Mouse (Mus musculus) gastrocnemius, adult 8-10 months (tissue): ENCODE measurements at regions not wholly inside any gene's neighbourhood (a gene's known extent, or its start where the extent isn't known, plus 50 kb on each side); places are given as distances from the start of the nearest gene placed in this dataset.

Source experiments
- DNase-seq, 2 experiments: peaks; one replicate each; pipeline ENCODE4 v3.0.0; 2022; ENCODE audit warnings: low spot score in 2 of 2

GRCm38 (mm10) chr12:73447172-73447571, 99.0 kb downstream of the Tmem30b start:
- DNase-seq: no peak

GRCm38 (mm10) chr12:73446148-73446547, 100.0 kb downstream of the Tmem30b start:
- no peak for DNase-seq

DNA sequence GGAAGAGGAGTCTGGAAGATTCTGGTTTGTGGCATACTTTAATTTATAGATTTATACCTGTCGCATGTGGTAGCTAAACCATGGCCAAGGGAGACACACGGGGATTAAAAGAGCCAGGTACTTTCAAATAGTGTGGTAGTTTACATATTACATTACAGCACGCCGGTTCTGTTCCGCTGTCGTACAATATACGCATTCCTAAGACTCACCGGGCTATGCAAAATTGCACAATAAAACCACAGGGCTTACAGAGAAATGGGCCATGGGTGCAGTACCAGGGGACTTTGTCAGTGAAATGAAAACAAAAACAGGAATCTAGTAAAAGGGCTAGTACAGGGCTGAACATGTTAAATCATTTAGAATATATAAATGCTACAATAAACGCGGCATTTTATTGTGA, 100.6 kb downstream of the Tmem30b start:
- DNase-seq: no peak

DNA sequence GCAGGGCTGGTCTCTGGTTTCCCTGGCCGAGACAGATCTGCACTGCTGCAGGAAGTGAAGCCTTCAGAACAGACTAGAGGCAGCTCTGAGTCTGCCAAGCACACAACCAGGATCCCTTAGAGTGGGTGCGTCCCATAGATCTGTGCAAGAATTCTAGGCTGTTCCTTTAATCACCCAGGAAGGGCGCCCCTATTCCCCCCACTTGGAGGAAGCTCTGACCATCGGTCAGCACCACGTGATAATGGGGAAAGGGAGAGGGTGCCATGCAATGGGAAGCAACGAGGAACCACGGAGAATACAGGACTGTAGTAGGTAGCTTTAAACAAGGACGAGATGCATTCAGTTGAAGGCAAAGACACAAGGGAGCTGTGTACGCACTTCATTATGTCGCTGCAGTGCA, 101.1 kb downstream of the Tmem30b start:
- DNase-seq: no peak

- no peak for DNase-seq
Measured at GRCm38 (mm10) chr12:73441326-73441725, 104.9 kb downstream of the Tmem30b start.

DNA sequence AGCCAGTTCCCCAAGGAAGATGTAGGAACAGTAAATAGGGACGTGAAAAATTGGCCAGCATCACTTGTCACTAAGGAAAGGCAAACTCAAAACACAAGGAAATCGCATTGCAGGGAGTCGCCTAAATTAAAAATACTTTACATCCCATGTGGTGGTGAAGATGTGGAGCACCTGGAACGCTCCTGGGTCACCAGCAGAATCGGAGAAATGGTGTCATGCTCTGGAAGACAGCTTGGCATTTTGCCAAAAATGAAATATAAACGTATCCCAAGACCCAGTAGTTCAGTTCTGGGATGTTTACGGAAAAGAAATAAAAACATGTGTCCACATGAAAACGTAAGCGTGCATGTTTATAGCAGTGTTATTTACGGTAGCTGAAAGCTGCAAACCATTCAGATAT, 111.5 kb downstream of the Tmem30b start:
- no peak for DNase-seq

DNA sequence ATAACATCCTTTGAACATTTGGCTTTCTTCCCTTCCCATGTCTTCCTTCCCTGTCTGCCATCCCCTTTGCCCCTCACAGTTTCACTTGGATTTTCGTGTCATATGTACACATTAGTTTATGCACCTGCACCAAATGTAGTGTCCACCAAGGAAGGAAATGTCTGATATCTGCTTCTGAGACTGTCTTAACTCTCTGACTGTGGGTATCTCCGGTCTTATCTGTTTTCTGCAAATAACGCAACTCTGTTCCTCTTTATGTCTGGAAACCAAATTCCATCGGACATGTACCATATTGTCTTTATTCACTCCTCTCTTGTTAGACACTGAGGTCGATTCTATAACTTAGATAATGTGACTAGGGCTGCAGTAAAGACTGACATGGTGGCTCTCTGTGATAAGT, 113.6 kb downstream of the Tmem30b start:
- DNase-seq: no peak

DNA sequence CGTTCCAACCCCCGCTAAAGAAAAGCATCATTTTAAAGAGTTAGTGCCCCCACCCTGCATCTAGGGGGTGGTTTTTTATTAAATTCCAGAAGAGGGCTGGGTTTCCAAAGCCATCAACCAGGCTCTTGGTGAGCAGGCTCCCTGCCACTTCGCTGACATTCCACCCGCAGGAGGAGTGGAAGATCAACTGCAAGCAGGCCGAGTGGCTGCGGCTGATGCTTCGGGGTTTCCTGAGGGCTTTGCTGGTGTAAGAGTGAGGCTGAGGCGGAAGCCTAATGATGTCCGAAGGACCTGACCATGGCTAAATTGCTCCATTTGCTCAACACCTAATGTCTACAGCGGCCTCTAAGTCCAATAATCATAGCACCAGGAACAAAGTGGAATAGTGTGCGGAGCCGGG, 118.0 kb downstream of the Tmem30b start:
- DNase-seq: no peak

DNA sequence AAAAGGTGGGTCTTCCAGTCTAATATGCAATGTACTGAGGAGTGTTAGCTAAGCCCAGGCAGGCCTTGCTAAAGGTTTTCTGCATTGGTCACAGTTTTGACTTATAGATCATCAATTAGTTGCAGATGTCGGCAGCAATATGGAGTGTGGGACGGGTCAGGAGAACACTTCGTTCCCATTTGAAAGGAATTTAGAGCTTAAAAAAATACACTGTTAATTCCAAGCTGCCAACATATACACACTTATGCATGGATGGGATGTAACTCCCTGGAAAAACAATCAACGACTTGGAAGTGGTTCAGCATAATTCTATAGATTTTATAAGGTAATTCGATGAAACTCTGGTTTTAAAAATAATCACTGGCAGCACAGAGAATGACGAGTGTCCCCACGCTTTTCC, 121.4 kb downstream of the Tmem30b start:
- no peak for DNase-seq

GRCm38 (mm10) chr12:73417101-73417500, 129.1 kb downstream of the Tmem30b start:
- DNase-seq: no peak

DNA sequence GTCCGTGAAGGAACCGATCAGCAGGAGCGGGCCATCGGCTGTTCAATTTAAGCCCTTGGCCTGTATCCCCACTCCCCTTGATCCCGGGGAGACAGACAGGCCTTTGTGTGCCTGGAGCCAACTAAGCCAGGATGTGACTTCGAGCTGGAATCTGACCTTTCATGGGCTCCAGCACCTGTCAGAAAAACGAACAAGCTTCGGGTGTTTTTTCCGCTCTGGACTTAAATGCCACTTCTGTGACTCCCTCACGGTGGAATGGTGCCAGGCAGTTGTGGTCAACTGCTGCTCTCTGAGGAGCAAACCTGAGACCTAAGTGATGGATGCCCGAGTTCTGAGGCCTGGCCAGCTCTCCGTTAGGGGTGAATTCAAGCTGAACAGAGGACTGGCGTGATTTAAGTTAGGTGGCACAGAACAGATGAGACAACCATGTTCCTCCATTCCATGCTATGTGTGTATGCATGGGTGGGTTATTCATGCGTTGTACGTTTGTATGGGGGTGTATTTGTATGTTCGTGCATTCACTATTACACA, 129.8 kb downstream of the Tmem30b start:
- peak; percentile 4 to 49 for DNase-seq

DNA sequence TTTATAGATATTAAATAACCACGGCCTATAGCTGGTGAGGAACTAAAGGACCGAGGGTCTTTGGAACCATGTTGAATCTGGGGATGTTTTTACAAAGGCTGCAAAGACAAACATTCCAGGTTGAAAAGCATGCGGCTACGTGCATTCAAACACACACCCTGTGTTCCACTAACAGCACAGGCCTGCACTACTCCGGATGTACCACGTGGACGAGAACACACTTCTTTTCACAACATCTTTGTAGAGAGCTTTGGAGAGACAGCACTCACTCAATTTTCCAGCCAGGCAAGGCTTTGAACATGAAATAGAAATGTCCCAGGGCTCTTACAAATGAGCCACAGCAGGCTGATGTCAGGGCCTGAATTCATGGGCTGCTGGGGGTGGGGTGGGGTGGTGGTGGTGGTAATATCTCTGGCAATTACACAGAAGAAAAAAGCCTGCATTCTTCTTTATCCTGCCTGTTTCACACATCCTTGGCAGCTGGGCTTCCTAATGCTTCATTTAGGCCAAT, 129.3 kb downstream of the Slc38a6 start:
- no peak for DNase-seq

DNA sequence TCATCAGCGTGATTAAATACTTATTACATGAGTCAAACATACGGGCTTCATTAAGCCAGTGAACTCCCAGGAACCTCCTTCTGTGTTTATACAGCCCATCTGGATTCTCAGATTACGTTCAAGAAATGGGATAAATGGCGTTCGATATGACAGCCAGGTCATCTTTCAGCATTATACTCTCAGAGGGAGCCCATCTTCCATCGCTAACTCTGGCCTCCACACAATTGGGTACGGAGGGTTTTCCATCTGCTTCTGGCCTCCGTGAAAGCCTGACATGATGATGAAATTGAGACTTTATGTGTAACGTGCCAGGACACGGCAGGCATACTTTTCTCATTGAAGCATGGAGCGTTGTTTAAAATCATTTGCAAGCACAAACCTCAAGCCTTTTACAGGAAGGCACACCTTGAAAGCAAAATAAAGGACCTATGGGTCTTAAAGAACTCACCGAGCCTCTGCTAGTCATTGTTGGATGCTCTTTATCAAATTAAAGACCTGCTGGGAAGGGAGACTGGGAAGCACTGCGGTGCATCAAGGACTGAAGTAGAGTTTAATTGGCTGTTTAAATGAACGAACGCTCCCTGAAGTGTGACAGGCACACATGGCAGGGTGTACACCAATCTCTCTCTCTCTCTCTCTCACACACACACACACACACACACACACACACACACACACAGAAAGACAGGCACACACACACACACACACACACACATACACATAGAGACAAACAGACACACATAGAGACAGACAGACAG, 127.0 kb downstream of the Slc38a6 start:
- peak in 1 of 2 experiments; percentile 1 for DNase-seq

DNA sequence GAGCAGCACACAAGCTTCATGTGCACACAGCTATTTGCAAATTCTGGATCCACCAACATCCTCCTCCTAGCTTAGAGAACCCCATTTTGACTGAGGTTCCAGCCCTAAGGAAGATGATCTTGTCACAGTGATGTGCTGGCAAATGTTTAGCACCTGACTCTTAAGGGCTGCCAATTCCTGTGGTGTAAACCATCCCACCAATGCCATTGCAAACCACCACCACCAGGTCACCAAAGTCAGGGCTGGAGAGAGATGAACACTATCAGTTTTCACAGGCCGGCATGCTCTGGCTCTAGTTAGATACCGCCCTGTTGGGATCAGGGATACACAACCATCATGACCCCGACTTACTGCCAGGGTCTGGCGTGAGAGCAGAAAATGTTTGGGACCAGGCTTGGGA, 125.9 kb downstream of the Slc38a6 start:
- peak in 1 of 2 experiments; percentile 20 for DNase-seq

DNA sequence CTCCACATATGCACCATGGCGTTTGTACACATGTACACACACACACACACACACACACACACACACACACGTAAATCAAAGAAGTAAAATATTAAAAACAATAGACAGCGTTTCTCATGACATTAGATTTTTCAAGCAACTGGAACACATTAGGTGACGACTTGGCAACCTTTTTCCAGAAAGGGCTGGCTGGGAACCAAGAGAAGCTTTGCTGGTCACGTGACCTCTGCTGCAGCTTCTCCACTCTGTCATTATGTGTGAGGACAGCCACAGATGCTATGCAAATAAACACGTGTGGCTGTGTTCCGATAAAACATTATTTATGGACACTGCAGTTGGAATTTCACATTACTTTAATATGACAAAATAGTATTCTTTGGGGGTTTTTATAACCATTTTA, 124.3 kb downstream of the Slc38a6 start:
- DNase-seq: peak in 1 of 2 experiments; percentile 41

- peak in 1 of 2 experiments; percentile 62 for DNase-seq
Measured at GRCm38 (mm10) chr12:73409481-73410085, 123.0 kb downstream of the Slc38a6 start.

DNA sequence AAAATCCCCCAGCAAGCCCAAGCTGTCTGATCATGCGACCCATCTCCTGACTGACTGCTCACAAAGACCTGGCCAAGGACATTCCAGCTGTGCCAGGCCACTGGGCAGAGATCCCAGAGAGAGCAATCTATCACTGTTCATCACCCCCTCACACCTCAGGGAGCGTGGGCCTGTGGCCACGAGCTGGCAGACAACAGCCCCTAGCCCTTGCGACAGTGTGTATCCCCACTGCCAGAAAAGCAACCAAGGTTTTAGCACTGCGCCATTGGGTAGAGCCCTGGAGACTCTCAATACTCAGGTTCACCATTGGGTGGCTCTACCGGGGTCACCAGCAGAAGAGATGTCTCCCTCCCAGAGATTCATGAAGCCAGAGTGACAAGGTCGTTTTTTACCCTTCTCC, 122.0 kb downstream of the Slc38a6 start:
- peak; percentile 83 to 91 for DNase-seq

GRCm38 (mm10) chr12:73408165-73408564, 121.6 kb downstream of the Slc38a6 start:
- DNase-seq: no peak

DNA sequence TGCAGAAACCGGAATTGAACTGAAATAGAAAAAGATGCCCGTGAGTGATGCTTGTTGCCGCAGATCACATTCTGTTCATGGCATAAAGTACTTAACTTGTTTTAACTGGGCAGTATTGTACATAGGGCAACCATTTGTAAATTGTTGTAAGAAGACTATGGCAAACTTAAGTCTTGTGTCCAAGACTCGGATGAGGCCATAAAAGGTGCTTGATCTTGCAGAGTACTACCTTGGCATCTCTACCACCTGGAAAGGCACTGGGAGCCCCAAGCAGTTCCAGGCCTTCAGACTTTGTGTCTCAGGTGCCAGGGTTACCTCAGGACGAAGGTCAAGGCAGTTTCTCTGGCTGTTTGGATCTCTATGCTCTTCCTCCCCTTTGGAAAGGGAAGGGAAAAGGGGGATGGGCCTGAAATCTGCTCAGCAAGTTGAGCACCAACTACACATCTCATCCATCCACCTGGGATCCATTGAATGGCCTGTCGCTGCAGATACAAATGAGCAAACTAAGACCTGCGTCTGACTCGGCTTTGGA, 120.0 kb downstream of the Slc38a6 start:
- no peak for DNase-seq

DNA sequence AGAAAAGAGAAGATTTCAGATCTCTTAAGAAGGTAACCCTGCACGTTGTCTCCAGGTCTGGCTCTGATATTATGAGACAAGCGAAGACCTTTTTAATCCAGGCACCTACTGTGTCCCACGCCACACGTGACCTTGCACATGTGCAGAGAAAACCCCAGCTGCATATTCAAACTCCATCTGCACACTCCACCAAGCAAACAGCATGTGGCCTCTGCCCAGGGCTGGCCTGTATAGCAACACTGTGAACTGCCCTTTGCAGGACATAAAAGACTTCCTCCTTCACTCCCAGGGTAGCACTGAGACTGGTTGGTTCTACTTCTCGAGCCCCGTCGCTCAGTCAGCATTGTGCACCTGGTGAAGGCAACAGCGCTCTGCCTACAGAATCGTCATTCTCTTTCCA, 119.0 kb downstream of the Slc38a6 start:
- no peak for DNase-seq

GRCm38 (mm10) chr12:73405106-73405505, 118.5 kb downstream of the Slc38a6 start:
- DNase-seq: no peak

GRCm38 (mm10) chr12:73403906-73404474, 117.4 kb downstream of the Slc38a6 start:
- DNase-seq: peak; percentile 62 to 79
